ENCODE assay signal across 22 mouse cellular contexts in the genomic region with DNA sequence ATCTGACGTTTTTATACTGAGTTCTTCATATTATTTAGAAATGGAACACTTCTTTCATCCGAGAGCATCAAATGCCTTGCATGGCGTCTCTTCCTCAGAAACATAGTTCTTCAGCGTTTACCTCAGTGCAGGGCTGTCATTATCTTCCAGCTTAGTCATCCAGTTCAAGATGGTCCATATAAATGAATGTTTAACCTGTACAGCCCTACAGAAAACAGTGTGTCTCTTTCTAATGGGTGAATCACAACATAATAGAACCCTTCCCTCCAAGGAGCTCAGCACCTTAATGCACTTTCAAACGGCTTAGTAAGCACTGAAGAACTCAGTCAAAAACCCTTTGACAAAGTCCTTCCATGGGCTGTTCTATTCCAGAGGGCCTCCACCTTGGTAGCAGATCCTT. TPM values are rescaled to one million over a fixed set of nuclear protein-coding genes. Genes with fewer than 3 reads are reported as not detected.
A peak's percentile ranks its signal among the peaks of the same experiment; 100 is the strongest.
DNase-seq lines count a peak whose midpoint lies in the region; ATAC-seq and TF ChIP-seq lines count a peak whose summit lies in the region.
"Had no signal": no experiment of that assay in that cellular context is flagged by ENCODE, and none has a peak within 500 bp of the region (broad histone marks: within the 10 kb centered on the region; RNA-seq: fewer than 3 reads in every experiment).

No protein-coding gene starts in this region.

- no peak overlapping the region for H3K4me3 ChIP-seq in kidney, embryonic 15.5 days (replicated peaks)
- H3K4me3 ChIP-seq in lung, embryonic 14.5 days (ENCODE audit: low read depth, low read length) = no peak overlapping the region
- no peak overlapping the region for H3K4me3 ChIP-seq in intestine, embryonic 15.5 days (replicated peaks)
- H3K4me3 ChIP-seq: embryonic facial prominence, embryonic 13.5 days; forebrain, embryonic 12.5 days; heart, embryonic 15.5 days; hindbrain, embryonic 15.5 days had no signal

- DNase-seq in kidney, adult 9 months = no peak
- DNase-seq in lung, embryonic 14.5 days = no peak
- no peak for DNase-seq in lung, postnatal 25 days (ENCODE audit: low spot score)
- DNase-seq in large intestine, adult 2 months (ENCODE audit: low read depth, low spot score) = peak; percentile 24
- no peak for DNase-seq in thymus, postnatal 4 days
- no peak for DNase-seq in adipocyte (ENCODE audit: low spot score)
- DNase-seq: adrenal gland, postnatal 14 days; cerebellum, adult 11-12 months; cerebellum, adult 9-10 months; cerebellum, postnatal 25 days; gastrocnemius, postnatal 10 days; heart, adult 18-20 months; heart, postnatal 36 days had no signal

- no peak overlapping the region for H3K9ac ChIP-seq in kidney, embryonic 15.5 days
- H3K9ac ChIP-seq in lung, embryonic 14.5 days = no peak overlapping the region
- H3K9ac ChIP-seq in intestine, embryonic 15.5 days = no peak overlapping the region
- H3K9ac ChIP-seq: embryonic facial prominence, embryonic 13.5 days; forebrain, embryonic 12.5 days; heart, embryonic 15.5 days; hindbrain, embryonic 15.5 days had no signal

- H3K36me3 ChIP-seq in kidney, embryonic 15.5 days = no peaks in the 10 kb centered on the region
- no peaks in the 10 kb centered on the region for H3K36me3 ChIP-seq in lung, embryonic 14.5 days (ENCODE audit: insufficient read depth)
- H3K36me3 ChIP-seq in intestine, embryonic 15.5 days = no peaks in the 10 kb centered on the region
- H3K36me3 ChIP-seq: embryonic facial prominence, embryonic 13.5 days; forebrain, embryonic 12.5 days; heart, embryonic 15.5 days; hindbrain, embryonic 15.5 days had no signal

- H3K4me1 ChIP-seq in kidney, embryonic 15.5 days = peaks cover 6% of the 10 kb centered on the region
- H3K4me1 ChIP-seq in lung, embryonic 14.5 days (ENCODE audit: insufficient read depth) = 0 out of 2 replicates have a peak, but pooled peaks cover 8% of the 10 kb centered on the region
- H3K4me1 ChIP-seq in intestine, embryonic 15.5 days (replicated peaks) = no peaks in the 10 kb centered on the region
- H3K4me1 ChIP-seq: embryonic facial prominence, embryonic 13.5 days; forebrain, embryonic 12.5 days; heart, embryonic 15.5 days; hindbrain, embryonic 15.5 days had no signal

- no peak for TF ChIP-seq CTCF in lung, embryonic 14.5 days (IDR thresholded peaks at IDR 0.05; ENCODE audit: low read depth)

- no peak overlapping the region for H3K4me2 ChIP-seq in kidney, embryonic 15.5 days
- H3K4me2 ChIP-seq in lung, embryonic 14.5 days = no peak overlapping the region
- H3K4me2 ChIP-seq in intestine, embryonic 15.5 days (replicated peaks) = no peak overlapping the region
- H3K4me2 ChIP-seq: embryonic facial prominence, embryonic 13.5 days; forebrain, embryonic 12.5 days; heart, embryonic 11.5 days; heart, embryonic 15.5 days; hindbrain, embryonic 15.5 days had no signal

- 0 out of 2 replicates have a peak, but pooled peaks have one; percentile 16 for ATAC-seq in kidney, embryonic 15.5 days (replicated peaks; ENCODE audit: low FRiP score)
- no peak for ATAC-seq in lung, embryonic 14.5 days (ENCODE audit: insufficient read depth)
- ATAC-seq in intestine, embryonic 15.5 days = peak; percentile 33; the same call in 1 of the 2 replicates
- ATAC-seq: forebrain, embryonic 16.5 days had no signal

- 86% methylated on average over 5 of the region's 5 CpGs for WGBS in kidney, embryonic 15.5 days
- 72% methylated on average over 5 of the region's 5 CpGs for WGBS in lung, embryonic 14.5 days
- WGBS in intestine, embryonic 15.5 days = 72% methylated on average over 5 of the region's 5 CpGs
- 55% methylated on average over 5 of the region's 5 CpGs for WGBS in large intestine, adult 2 months

- H3K9me3 ChIP-seq in kidney, embryonic 15.5 days (replicated peaks) = no peaks in the 10 kb centered on the region
- H3K9me3 ChIP-seq in lung, embryonic 14.5 days (ENCODE audit: low read depth, low read length) = no peaks in the 10 kb centered on the region
- no peaks in the 10 kb centered on the region for H3K9me3 ChIP-seq in intestine, embryonic 15.5 days
- H3K9me3 ChIP-seq: embryonic facial prominence, embryonic 13.5 days; forebrain, embryonic 12.5 days; heart, embryonic 15.5 days; hindbrain, embryonic 15.5 days had no signal

- peak overlapping the region; percentile 79 for H3K27ac ChIP-seq in kidney, embryonic 15.5 days
- peak overlapping the region; percentile 54; the same call in 1 of the 2 replicates for H3K27ac ChIP-seq in lung, embryonic 14.5 days (ENCODE audit: low read depth)
- no peak overlapping the region for H3K27ac ChIP-seq in intestine, embryonic 15.5 days
- H3K27ac ChIP-seq: embryonic facial prominence, embryonic 13.5 days; forebrain, embryonic 12.5 days; heart, embryonic 15.5 days; hindbrain, embryonic 15.5 days had no signal

- no peaks in the 10 kb centered on the region for H3K27me3 ChIP-seq in kidney, embryonic 15.5 days
- H3K27me3 ChIP-seq in lung, embryonic 14.5 days (ENCODE audit: insufficient read depth, low read length) = no peaks in the 10 kb centered on the region
- H3K27me3 ChIP-seq in intestine, embryonic 15.5 days (replicated peaks) = no peaks in the 10 kb centered on the region
- H3K27me3 ChIP-seq: CH12.LX; embryonic facial prominence, embryonic 13.5 days; forebrain, embryonic 12.5 days; heart, embryonic 15.5 days; hindbrain, embryonic 15.5 days had no signal

RNA-seq across cellular contexts. Expression of a gene that starts 49.8 kb away (rescaled TPM):
- polyA plus RNA-seq in kidney, embryonic 15.5 days (2015; fragmentation: Nextera tagmentation; extraction: Ambion mirVana) = 155 and 168 TPM in 2 replicates
- 174 and 176 TPM in 2 replicates for polyA plus RNA-seq in lung, embryonic 14.5 days (2014; fragmentation: Nextera tagmentation; extraction: Ambion mirVana)
- polyA plus RNA-seq in intestine, embryonic 15.5 days (2015; fragmentation: Nextera tagmentation; extraction: Ambion mirVana) = 155 and 176 TPM in 2 replicates
- polyA plus RNA-seq in large intestine, adult 2 months (2012; rRNA removed) = 14.3 and 20.0 TPM in 2 replicates
